Mouse (Mus musculus) kidney, adult 2 months (tissue): ENCODE measurements around the gene Ffar2.

Experiments
- CTCF ChIP-seq: fragments of 200-500 bp; conservative IDR thresholded peaks from 2 replicates; pipeline ENCODE4 v1.5.1; 2011; ENCODE audit warnings: low read depth, mild to moderate bottlenecking, control low read depth, low read length, moderate library complexity, mixed read lengths; ENCODE audit not compliant: insufficient read depth, insufficient read length
- POLR2A ChIP-seq: fragments of 200-500 bp; IDR thresholded peaks from one replicate; pipeline ENCODE4 v1.6.1; 2011; ENCODE audit warnings: low read depth, low read length, control low read depth

DNA sequence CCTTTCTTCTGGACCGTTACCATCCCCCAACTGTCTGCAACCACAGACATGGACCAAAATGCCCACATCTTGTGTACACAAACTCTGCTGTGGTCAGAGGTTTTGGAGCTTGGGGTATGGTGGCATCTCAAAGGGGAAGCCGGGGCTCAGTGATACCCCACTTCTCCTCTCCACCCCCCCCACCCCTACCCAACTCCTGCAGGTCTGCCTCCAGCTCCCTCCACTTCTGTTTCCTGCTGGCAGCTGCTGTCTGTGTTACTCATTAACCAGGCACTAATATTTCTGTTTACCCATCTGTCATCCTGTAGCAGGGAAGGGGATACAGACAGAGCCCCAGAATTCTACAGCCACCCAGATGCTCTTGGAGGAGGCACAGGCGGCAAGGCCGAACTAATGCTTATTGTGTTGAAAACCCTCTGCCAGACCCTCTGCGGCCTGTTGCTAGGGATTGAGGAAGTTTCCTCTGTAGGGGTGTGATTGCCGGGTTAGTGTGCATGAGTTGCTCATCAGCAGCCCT lies 11.2 kb downstream of the Ffar2 start:
- TF ChIP-seq CTCF (no peak), POLR2A (no peak)
